Mouse (Mus musculus) stomach, postnatal 0 days (tissue): ENCODE data around the gene Sppl2c. TPM values are rescaled to one million over a fixed set of nuclear protein-coding genes. Genes with fewer than 3 reads are reported as not detected.
"Not testable (repeated sequence)": the region's sequence is repeated elsewhere in the genome, so short reads cannot be mapped to it uniquely, and the experiment has no call there.

Experiments used
- ATAC-seq: fragments of 200-750 bp; cut with Nextera tagmentation; 2 replicates; pipeline ENCODE4 v1.8.0; 2017; ENCODE audit not compliant: low FRiP score, low TSS enrichment
- DNase-seq: peaks from one replicate; pipeline ENCODE4 v3.0.0-alpha.2; 2016; ENCODE audit warnings: low spot score
- H3K27ac ChIP-seq: fragments of 300-500 bp; sonication (generic); replicated peaks from 2 replicates; pipeline ENCODE4 v1.5.1; 2014; ENCODE audit warnings: mild to moderate bottlenecking, control low read depth
- H3K27me3 ChIP-seq: fragments of 300-500 bp; sonication (generic); 2 replicates; pipeline ENCODE4 v1.6.1; 2014; ENCODE audit warnings: low read length; ENCODE audit not compliant: control insufficient read depth, insufficient read depth
- H3K36me3 ChIP-seq: fragments of 300-500 bp; sonication (generic); 2 replicates; pipeline ENCODE4 v1.6.1; 2014; ENCODE audit warnings: low read length, mixed read lengths; ENCODE audit not compliant: control insufficient read depth, insufficient read depth
- H3K4me1 ChIP-seq: fragments of 300-500 bp; sonication (generic); replicated peaks from 2 replicates; pipeline ENCODE4 v1.6.1; 2014; ENCODE audit warnings: antibody characterized with exemption; ENCODE audit not compliant: control insufficient read depth, insufficient read depth
- H3K4me2 ChIP-seq: fragments of 300-500 bp; sonication (generic); replicated peaks from 2 replicates; pipeline ENCODE4 v1.6.1; 2014; ENCODE audit warnings: low read depth, mild to moderate bottlenecking, control low read depth, moderate library complexity
- H3K4me3 ChIP-seq: fragments of 300-500 bp; sonication (generic); 2 replicates; pipeline ENCODE4 v1.5.1; 2014; ENCODE audit warnings: low read depth, low read length, control low read depth
- H3K9ac ChIP-seq: fragments of 300-500 bp; sonication (generic); 2 replicates; pipeline ENCODE4 v1.6.1; 2014; ENCODE audit warnings: mild to moderate bottlenecking, low read length, control low read depth, mixed read lengths
- H3K9me3 ChIP-seq: fragments of 300-500 bp; sonication (generic); 2 replicates; pipeline ENCODE4 v1.6.1; 2016; ENCODE audit warnings: low read length; ENCODE audit not compliant: control insufficient read depth
- CTCF ChIP-seq: IDR thresholded peaks from 2 replicates; pipeline ENCODE4 v1.5.1; 2016; ENCODE audit warnings: antibody characterized with exemption, low read depth, mild to moderate bottlenecking, moderate library complexity
- EP300 ChIP-seq: optimal IDR thresholded peaks from 2 replicates; pipeline ENCODE3; 2016; ENCODE audit warnings: antibody characterized with exemption
- WGBS: fragments of 180-500 bp; shearing (Covaris S2); extraction: QIAGEN DNeasy Blood & Tissue Kit; methylation state at CpG from one replicate; pipeline ENCODE4 v1.1.7; 2014; 5-methylcytosine and 5-hydroxymethylcytosine counted together
- polyA plus RNA-seq: library from polyadenylated mRNA; unstranded; fragments of >200 nt; fragmentation: Nextera tagmentation; extraction: Ambion mirVana; gene quantifications from 2 replicates; pipeline ENCODE4 v1.2.1, GENCODE M21; 2015

The Sppl2c gene
- polyA plus RNA-seq, 1 experiment from 2014 or later: not detected

- Histone ChIP-seq H3K27me3 (no peaks in the 10 kb centered on the region), H3K4me3 (no peak overlapping the region), H3K9me3 (no peaks in the 10 kb centered on the region; the same call in 1 of the 2 replicates), H3K36me3 (no peaks in the 10 kb centered on the region), H3K4me2 (no peak overlapping the region), H3K4me1 (no peaks in the 10 kb centered on the region), H3K9ac (no peak overlapping the region), H3K27ac (no peak overlapping the region)
- ATAC-seq (no peak), DNase-seq (no peak)
- no peak for TF ChIP-seq EP300
- TF ChIP-seq CTCF: no peak
- WGBS: 62% methylated on average over 3 of the region's 3 CpGs
These were observed 17.1 kb downstream of the Sppl2c start for GRCm38 (mm10) chr11:104203271-104203670.

GRCm38 (mm10) chr11:104206573-104206972 lies 20.4 kb downstream of the Sppl2c start:
- no peak for ATAC-seq
- no peaks in the 10 kb centered on the region for H3K36me3 ChIP-seq
- H3K27me3 ChIP-seq: no peaks in the 10 kb centered on the region
- no peak overlapping the region for H3K9ac ChIP-seq
- no peaks in the 10 kb centered on the region for H3K4me1 ChIP-seq
- 77% methylated on average over 4 of the region's 4 CpGs for WGBS
- no peak overlapping the region for H3K4me2 ChIP-seq
- no peak overlapping the region for H3K27ac ChIP-seq
- TF ChIP-seq EP300: no peak
- no peak for TF ChIP-seq CTCF
- no peak for DNase-seq
- H3K4me3 ChIP-seq: no peak overlapping the region
- H3K9me3 ChIP-seq: no peaks in the 10 kb centered on the region; the same call in 1 of the 2 replicates

GRCm38 (mm10) chr11:104209041-104209440 lies 22.9 kb downstream of the Sppl2c start:
- 58% methylated on average over 3 of the region's 3 CpGs for WGBS

GRCm38 (mm10) chr11:104211251-104211650 lies 25.1 kb downstream of the Sppl2c start:
- H3K4me3 ChIP-seq: no peak overlapping the region

More at GRCm38 (mm10) chr11:104209041-104209440, 22.9 kb downstream of the Sppl2c start:
- no peaks in the 10 kb centered on the region for H3K27me3 ChIP-seq
- no peak overlapping the region for H3K4me3 ChIP-seq
- TF ChIP-seq CTCF (no peak), EP300 (no peak)
- no peak overlapping the region for H3K27ac ChIP-seq
- no peaks in the 10 kb centered on the region for H3K4me1 ChIP-seq
- DNase-seq: no peak
- no peak for ATAC-seq
- no peaks in the 10 kb centered on the region for H3K36me3 ChIP-seq
- no peaks in the 10 kb centered on the region for H3K9me3 ChIP-seq
- H3K9ac ChIP-seq: no peak overlapping the region
- no peak overlapping the region for H3K4me2 ChIP-seq

GRCm38 (mm10) chr11:104214128-104214527 lies 28.0 kb downstream of the Sppl2c start:
- H3K4me1 ChIP-seq, H3K36me3 ChIP-seq, H3K27me3 ChIP-seq, ATAC-seq, H3K9me3 ChIP-seq, H3K27ac ChIP-seq, H3K4me3 ChIP-seq, H3K4me2 ChIP-seq, H3K9ac ChIP-seq, DNase-seq: not testable (repeated sequence)
- WGBS: 93% methylated on average over 5 of the region's 5 CpGs

More at GRCm38 (mm10) chr11:104211251-104211650, 25.1 kb downstream of the Sppl2c start:
- Histone ChIP-seq H3K27me3 (no peaks in the 10 kb centered on the region), H3K36me3 (no peaks in the 10 kb centered on the region), H3K4me1 (no peaks in the 10 kb centered on the region), H3K4me2 (no peak overlapping the region), H3K9me3 (no peaks in the 10 kb centered on the region), H3K27ac (no peak overlapping the region), H3K9ac (no peak overlapping the region)
- 84% methylated on average over 6 of the region's 6 CpGs for WGBS
- TF ChIP-seq EP300 (no peak), CTCF (no peak)
- ATAC-seq: no peak
- no peak for DNase-seq

GRCm38 (mm10) chr11:104218075-104218474 lies 31.9 kb downstream of the Sppl2c start:
- Histone ChIP-seq H3K4me2 (no peak overlapping the region), H3K27ac (no peak overlapping the region), H3K27me3 (no peaks in the 10 kb centered on the region), H3K4me3 (no peak overlapping the region), H3K9ac (no peak overlapping the region), H3K36me3 (no peaks in the 10 kb centered on the region), H3K4me1 (no peaks in the 10 kb centered on the region), H3K9me3 (no peaks in the 10 kb centered on the region)
- TF ChIP-seq EP300 (no peak), CTCF (no peak)
- 62% methylated on average over 3 of the region's 3 CpGs for WGBS
- ATAC-seq (no peak), DNase-seq (no peak)
